Mouse (Mus musculus): ENCODE results near the gene Porcn. TPM values are rescaled to one million over a fixed set of nuclear protein-coding genes. Genes with fewer than 3 reads are reported as not detected.
A peak's percentile ranks its signal among the peaks of the same experiment; 100 is the strongest.

The Porcn gene
- 2.0 and 4.0 TPM in 2 replicates for polyA plus RNA-seq (2012; ENCODE audit: insufficient read depth, low replicate concordance)

DNA sequence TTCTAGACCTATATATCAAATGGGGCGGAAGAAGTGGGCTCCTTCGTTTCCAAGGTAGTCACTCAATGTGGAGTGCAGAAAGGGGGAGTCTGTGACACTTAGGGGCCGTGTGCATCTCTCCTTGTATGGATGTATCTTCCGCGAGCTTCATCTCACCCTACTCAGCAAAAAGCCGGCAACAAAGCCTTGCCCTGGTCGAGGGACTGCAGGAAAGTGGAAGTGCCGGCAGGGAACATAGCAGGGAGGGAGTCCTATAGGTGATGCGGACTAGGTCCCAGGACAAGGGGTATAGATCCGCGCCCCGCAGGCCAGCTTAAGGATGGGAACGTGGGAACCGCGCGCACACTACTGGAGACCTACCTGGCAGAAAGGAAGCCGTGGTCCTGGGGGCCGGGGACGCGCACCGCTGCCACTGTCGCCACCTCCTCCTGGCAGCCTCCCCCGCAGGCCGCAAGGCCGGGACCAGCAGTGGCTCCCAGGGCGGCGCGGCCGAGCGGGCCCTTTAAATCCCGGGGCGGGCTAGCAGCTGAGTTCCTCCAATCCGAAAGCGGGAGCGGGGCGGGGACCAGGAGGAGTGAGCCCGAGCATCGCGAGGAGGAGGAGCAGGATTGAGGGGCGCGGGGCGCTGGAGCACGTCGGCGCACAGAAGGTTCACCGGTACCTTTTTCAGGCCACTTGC lies at the start of gene Porcn:
Porcn (minus strand) TSS at position 511 of the 679 bp plus-strand sequence.
- H3K9me3 ChIP-seq = 0 out of 2 replicates have a peak, but pooled peaks cover 3% of the 10 kb centered on the region
- TF ChIP-seq FLI1 (IDR thresholded peaks at IDR 0.05; ENCODE audit: low read length) (no peak), GATA1 (IDR thresholded peaks at IDR 0.05; ENCODE audit: borderline replicate concordance, low read length) (no peak)
- peaks cover 33% of the 10 kb centered on the region for H3K27me3 ChIP-seq (replicated peaks)
- H3K36me3 ChIP-seq (replicated peaks; ENCODE audit: low read length) = no peaks in the 10 kb centered on the region
- H3K4me3 ChIP-seq (replicated peaks) = peak within 1 kb of the TSS; percentile 92
- peaks cover 15% of the 10 kb centered on the region for H3K4me1 ChIP-seq

DNA sequence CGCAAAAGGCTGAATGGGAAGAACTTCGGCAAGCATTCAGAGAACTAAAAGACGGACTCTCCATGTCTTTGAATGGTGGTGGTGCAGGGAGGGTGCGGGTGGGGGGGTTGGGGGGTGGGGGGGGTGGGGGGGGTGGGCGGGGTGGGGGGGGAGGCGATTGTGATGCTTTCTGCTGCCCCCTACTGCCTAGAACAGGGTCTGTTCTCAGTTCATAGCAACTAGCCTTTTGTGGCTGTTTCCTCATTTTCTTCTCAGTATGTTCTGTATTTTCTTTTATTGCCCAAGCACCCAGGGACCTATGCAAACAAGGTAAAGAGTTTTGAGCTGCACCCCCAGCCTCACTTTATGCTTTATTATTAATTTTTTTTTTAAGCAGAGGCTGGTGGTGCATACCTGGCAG lies 49.5 kb upstream of the Porcn start:
- no peak overlapping the region for H3K4me3 ChIP-seq (replicated peaks)
- peaks cover under 1% of the 10 kb centered on the region for H3K36me3 ChIP-seq (replicated peaks; ENCODE audit: low read length)
- no peaks in the 10 kb centered on the region for H3K9me3 ChIP-seq
- TF ChIP-seq GATA1 (IDR thresholded peaks at IDR 0.05; ENCODE audit: borderline replicate concordance, low read length) (no peak), FLI1 (IDR thresholded peaks at IDR 0.05; ENCODE audit: low read length) (no peak)
- peaks cover 2% of the 10 kb centered on the region for H3K27me3 ChIP-seq (replicated peaks)
- peaks cover 15% of the 10 kb centered on the region for H3K4me1 ChIP-seq

DNA sequence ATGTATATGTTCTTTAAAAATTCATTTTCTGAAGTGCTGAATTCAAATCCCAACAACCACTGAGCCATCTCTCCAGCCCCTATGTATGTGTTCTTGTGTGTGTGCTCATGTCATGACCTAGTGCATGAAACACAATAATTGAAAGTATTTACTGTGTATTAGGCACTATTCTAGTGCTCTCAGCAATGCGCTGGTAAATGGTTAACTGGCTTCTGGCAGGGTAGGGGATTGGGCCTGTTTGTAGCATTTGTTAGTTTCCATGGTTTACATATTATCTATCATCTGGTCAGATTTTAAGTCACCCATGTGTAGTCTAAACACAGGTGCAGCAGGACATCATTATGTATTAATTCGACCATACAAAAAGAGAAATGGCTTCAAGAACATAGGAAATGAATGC lies 47.4 kb upstream of the Porcn start:
- no peaks in the 10 kb centered on the region for H3K9me3 ChIP-seq
- peaks cover 20% of the 10 kb centered on the region for H3K4me1 ChIP-seq
- TF ChIP-seq GATA1 (IDR thresholded peaks at IDR 0.05; ENCODE audit: borderline replicate concordance, low read length) (no peak), FLI1 (IDR thresholded peaks at IDR 0.05; ENCODE audit: low read length) (no peak)
- peaks cover 18% of the 10 kb centered on the region for H3K36me3 ChIP-seq (replicated peaks; ENCODE audit: low read length)
- H3K4me3 ChIP-seq (replicated peaks) = no peak overlapping the region
- H3K27me3 ChIP-seq (replicated peaks) = no peaks in the 10 kb centered on the region

DNA sequence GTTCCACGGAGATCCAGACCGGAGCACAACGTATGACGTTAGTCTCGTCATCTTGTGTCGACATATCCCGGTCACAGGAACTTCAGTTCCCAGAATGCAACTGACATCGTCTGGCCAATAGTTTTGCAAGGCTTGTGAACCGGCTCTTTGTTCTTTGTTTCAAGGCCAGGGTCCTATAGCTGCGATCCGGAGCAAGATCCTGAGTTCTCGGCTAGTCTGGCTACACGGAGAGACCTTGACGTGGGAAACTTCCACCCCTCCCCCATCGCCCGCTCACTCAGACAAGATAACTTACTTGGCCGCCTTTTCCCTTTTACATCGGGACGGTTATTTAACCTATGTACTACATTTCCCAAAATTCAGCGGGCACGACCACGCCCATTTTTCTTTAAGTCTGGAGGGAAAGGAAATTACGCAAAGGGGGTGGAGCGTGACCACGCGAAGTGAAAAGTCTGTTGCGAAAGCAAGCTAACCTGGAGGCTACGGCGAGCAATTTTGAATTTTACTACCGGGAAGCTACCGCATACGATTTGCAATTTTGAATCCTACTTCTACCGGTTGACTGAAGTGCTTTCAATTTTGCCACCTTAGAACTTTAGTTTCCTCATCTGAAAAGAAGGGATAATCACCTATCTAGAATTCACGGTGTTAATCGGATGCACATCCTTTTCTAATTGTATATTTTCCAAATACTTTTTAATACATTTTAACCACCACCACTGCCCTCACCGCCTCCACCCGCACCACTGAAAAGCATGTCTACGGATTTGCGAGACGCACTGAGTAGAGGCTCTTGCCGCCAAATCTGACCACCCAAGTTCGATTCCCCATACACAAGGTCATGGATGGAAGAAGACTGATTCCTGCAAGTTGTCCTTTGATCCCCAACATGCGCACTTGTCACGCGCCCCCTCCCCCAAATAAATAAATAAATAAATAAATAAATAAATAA lies 46.3 kb upstream of the Porcn start, which contains the start of gene Ftsj1:
Ftsj1 (minus strand) TSS at position 73 of the 952 bp plus-strand sequence.
- Histone ChIP-seq H3K36me3 (replicated peaks; ENCODE audit: low read length) (peaks cover 18% of the 10 kb centered on the region), H3K27me3 (replicated peaks) (no peaks in the 10 kb centered on the region), H3K4me1 (peaks cover 20% of the 10 kb centered on the region), H3K4me3 (replicated peaks) (peak within 1 kb of the TSS; percentile 96), H3K9me3 (no peaks in the 10 kb centered on the region)
- TF ChIP-seq FLI1 (IDR thresholded peaks at IDR 0.05; ENCODE audit: low read length) (no peak), GATA1 (IDR thresholded peaks at IDR 0.05; ENCODE audit: borderline replicate concordance, low read length) (no peak)

DNA sequence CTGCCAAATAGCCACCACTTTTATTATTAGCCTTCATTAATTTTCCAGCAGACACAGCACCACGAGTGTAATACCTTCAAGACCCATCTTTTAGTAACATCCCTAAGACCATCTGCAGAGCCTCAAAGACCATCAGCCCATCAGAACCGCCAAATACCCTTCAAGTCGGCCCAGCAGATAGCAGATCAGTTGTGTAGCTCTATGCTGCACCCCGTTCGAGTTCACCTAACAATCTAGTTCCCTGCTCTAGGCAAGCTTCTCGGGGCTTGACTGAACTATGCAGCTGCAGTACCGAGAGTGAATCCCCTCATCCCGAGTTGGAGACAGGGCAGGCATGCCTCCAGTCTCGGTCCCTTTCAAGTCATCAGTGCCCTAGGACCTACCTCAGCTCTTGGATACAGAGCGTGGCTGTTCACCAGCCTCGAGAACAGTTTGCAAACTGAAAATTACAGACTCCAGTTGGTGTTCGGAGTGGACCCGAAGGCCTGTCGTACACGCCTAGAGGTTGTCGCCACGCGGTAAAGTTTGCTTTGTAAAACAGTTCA lies 45.5 kb upstream of the Porcn start:
- peaks cover 24% of the 10 kb centered on the region for H3K36me3 ChIP-seq (replicated peaks; ENCODE audit: low read length)
- no peaks in the 10 kb centered on the region for H3K27me3 ChIP-seq (replicated peaks)
- no peaks in the 10 kb centered on the region for H3K9me3 ChIP-seq
- no peak for TF ChIP-seq GATA1 (IDR thresholded peaks at IDR 0.05; ENCODE audit: borderline replicate concordance, low read length)
- no peak for TF ChIP-seq FLI1 (IDR thresholded peaks at IDR 0.05; ENCODE audit: low read length)
- H3K4me3 ChIP-seq (replicated peaks) = peak overlapping the region; percentile 96
- H3K4me1 ChIP-seq = peaks cover 20% of the 10 kb centered on the region

DNA sequence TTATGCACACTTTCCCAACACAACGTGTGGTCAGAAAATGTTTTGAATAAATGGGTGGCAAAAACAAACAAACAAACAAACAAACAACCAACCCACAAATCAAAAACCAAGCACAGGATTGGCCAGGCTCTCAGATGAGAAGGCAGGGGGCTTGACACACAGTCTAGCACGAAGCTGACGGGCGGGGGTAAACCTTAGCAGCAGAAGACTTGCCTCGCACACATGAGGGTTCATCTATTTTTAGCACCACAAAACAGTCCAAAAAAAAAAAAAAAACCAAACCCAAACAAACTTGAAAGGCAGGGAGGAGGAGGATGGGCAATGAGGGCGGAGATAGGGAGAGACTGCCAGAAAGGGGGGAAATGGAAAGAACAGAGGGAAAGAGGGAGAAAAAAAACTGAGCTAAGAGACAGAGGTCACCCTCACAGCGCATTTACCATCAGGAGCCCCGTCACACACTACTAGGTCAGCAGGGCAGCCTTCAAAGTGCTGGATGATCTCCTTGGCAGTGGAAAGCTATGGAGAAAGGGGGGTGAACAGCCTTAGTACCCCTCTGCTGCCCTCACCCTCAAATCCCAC lies 42.3 kb upstream of the Porcn start:
- Histone ChIP-seq H3K9me3 (no peaks in the 10 kb centered on the region), H3K4me3 (replicated peaks) (no peak overlapping the region), H3K4me1 (peaks cover 15% of the 10 kb centered on the region), H3K27me3 (replicated peaks) (no peaks in the 10 kb centered on the region), H3K36me3 (replicated peaks; ENCODE audit: low read length) (peaks cover 44% of the 10 kb centered on the region)
- TF ChIP-seq GATA1 (IDR thresholded peaks at IDR 0.05; ENCODE audit: borderline replicate concordance, low read length) = no peak
- TF ChIP-seq FLI1 (IDR thresholded peaks at IDR 0.05; ENCODE audit: low read length) = no peak

DNA sequence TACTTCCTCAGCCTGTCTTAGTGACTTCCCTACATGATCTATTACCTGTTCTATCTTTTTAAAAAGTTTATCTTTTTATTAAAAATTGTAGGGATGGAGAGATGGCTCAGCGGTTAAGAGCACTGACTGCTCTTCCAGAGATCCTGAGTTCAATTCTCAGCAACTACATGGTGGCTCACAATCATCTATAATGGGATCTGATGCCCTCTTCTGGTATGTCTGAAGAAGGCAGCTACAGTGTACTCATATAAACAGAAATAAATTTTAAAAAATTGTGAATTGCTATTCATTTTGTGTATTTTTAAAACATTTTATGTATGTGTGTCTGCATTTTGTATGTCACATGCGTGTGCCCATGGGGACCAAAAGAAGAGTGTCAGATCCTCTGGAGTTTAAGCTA lies 41.4 kb upstream of the Porcn start:
- H3K36me3 ChIP-seq (replicated peaks; ENCODE audit: low read length) = peaks cover 48% of the 10 kb centered on the region

DNA sequence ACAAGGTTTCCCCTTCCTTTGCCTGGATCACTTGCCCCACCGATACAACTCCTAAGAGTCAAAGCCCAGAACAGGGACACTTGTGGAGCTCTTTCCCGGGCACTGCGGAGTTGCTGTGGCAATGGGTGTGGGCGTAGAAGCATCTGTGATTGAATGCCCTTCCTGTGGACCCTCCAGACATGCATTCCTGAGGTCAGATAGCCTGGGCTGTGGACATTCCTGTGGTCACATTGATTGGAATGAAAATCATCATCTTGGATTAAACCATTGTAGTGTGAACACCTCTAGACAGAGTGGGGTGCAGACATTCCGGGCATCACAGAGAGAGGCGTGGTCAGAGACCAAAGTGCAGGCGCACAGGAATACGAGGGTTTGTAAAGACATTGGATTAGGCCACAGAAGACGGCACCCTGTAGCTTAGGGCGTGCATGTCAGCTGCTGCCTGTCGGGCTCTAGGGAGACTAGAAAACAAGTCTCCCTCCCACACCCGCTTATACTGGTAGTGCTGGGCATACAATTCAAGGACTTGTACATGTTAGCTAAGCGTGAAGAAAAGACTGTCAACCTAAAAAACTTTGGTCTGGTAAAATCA lies 32.6 kb upstream of the Porcn start:
- Histone ChIP-seq H3K4me1 (no peaks in the 10 kb centered on the region; the same call in 1 of the 2 replicates), H3K9me3 (no peaks in the 10 kb centered on the region), H3K27me3 (replicated peaks) (no peaks in the 10 kb centered on the region), H3K36me3 (replicated peaks; ENCODE audit: low read length) (peaks cover 24% of the 10 kb centered on the region), H3K4me3 (replicated peaks) (no peak overlapping the region)
- TF ChIP-seq FLI1 (IDR thresholded peaks at IDR 0.05; ENCODE audit: low read length) (no peak), GATA1 (IDR thresholded peaks at IDR 0.05; ENCODE audit: borderline replicate concordance, low read length) (no peak)

More for the DNA sequence above, 41.4 kb upstream of the Porcn start:
- Histone ChIP-seq H3K4me1 (peaks cover 15% of the 10 kb centered on the region), H3K9me3 (no peaks in the 10 kb centered on the region), H3K27me3 (replicated peaks) (no peaks in the 10 kb centered on the region), H3K4me3 (replicated peaks) (no peak overlapping the region)
- TF ChIP-seq FLI1 (IDR thresholded peaks at IDR 0.05; ENCODE audit: low read length) = no peak
- TF ChIP-seq GATA1 (IDR thresholded peaks at IDR 0.05; ENCODE audit: borderline replicate concordance, low read length) = no peak

DNA sequence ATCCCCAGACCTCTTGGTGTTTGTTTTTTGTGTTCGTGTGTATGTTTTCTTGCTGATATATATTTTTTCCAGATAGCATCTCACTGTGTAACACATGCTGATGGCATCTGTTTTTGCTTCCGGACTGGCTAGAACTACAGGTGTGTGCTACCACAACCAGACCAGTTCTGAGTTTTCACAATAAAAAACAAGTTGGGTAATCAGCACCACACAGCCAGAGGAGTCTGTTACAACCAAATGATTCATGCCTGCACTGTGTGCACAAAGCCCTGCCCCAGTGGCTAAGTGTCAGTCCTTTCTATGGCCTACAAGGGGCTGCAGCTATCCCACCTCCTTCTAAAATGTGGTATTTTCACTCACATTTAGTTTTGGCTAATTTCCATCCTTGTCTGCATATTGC lies 30.4 kb upstream of the Porcn start:
- Histone ChIP-seq H3K4me1 (no peaks in the 10 kb centered on the region), H3K27me3 (replicated peaks) (no peaks in the 10 kb centered on the region), H3K36me3 (replicated peaks; ENCODE audit: low read length) (peaks cover 18% of the 10 kb centered on the region), H3K4me3 (replicated peaks) (no peak overlapping the region), H3K9me3 (no peaks in the 10 kb centered on the region)
- no peak for TF ChIP-seq GATA1 (IDR thresholded peaks at IDR 0.05; ENCODE audit: borderline replicate concordance, low read length)

Data from megakaryocyte, embryonic 14.5 days (primary cell).